Mouse (Mus musculus) C2C12 (cell line): ENCODE results near the gene Ch25h. TPM values are rescaled to one million over a fixed set of nuclear protein-coding genes. Genes with fewer than 3 reads are reported as not detected.

Source experiments
- H3K27me3 ChIP-seq: one replicate; pipeline ENCODE4 v1.6.1; 2011; ENCODE audit not compliant: control insufficient read depth, insufficient read depth, insufficient read length
- H3K36me3 ChIP-seq: one replicate; pipeline ENCODE4 v1.6.1; 2011; ENCODE audit not compliant: control insufficient read depth, insufficient read depth
- H3K4me3 ChIP-seq: one replicate; pipeline ENCODE4 v1.5.1; 2011; ENCODE audit warnings: mild to moderate bottlenecking, control low read depth; ENCODE audit not compliant: poor library complexity, insufficient read depth, severe bottlenecking
- H3K79me2 ChIP-seq: one replicate; pipeline ENCODE4 v1.6.1; 2011; ENCODE audit not compliant: control insufficient read depth, insufficient read depth
- H3K79me3 ChIP-seq: one replicate; pipeline ENCODE4 v1.6.1; 2011; ENCODE audit warnings: low read depth, control low read depth
- H3ac ChIP-seq: one replicate; pipeline ENCODE3; 2011; ENCODE audit warnings: low read depth; ENCODE audit not compliant: control insufficient read depth, insufficient read length
- CEBPB ChIP-seq: IDR thresholded peaks from one replicate; pipeline ENCODE4 v1.6.1; 2011; ENCODE audit warnings: low read depth, mild to moderate bottlenecking, control low read depth, moderate library complexity
- CTCF ChIP-seq: IDR thresholded peaks from one replicate; pipeline ENCODE4 v1.5.1; 2011; ENCODE audit not compliant: control insufficient read depth, insufficient read depth, insufficient read length
- FOSL1 ChIP-seq: IDR thresholded peaks from one replicate; pipeline ENCODE4 v1.8.0; 2011; ENCODE audit warnings: mild to moderate bottlenecking, low read length; ENCODE audit not compliant: poor library complexity, insufficient read depth, severe bottlenecking
- MAX ChIP-seq: IDR thresholded peaks from one replicate; pipeline ENCODE4 v1.6.1; 2011; ENCODE audit warnings: mild to moderate bottlenecking, control low read depth
- MYOD1 ChIP-seq: IDR thresholded peaks from one replicate; pipeline ENCODE4 v1.6.1; 2011; ENCODE audit warnings: low read depth; ENCODE audit not compliant: control insufficient read depth, insufficient read length
- MYOG ChIP-seq: IDR thresholded peaks from one replicate; pipeline ENCODE4 v1.6.1; 2011; ENCODE audit not compliant: control insufficient read depth, insufficient read length; ENCODE audit errors: extremely low read depth
- USF1 ChIP-seq: IDR thresholded peaks from one replicate; pipeline ENCODE4 v1.6.1; 2011; ENCODE audit warnings: low read depth, mild to moderate bottlenecking, control low read depth, moderate library complexity
- polyA plus RNA-seq: library from polyadenylated mRNA; unstranded; fragments of >200 nt; fragmentation: generic; extraction: Trizol; gene quantifications from one replicate; pipeline ENCODE4 v1.2.1, GENCODE M21; 2012; ENCODE audit warnings: missing spikeins

Gene Ch25h
- polyA plus RNA-seq, 1 experiment: 0.30 TPM

GRCm38 (mm10) chr19:34483547-34483946, 8.6 kb upstream of the Ch25h start:
- TF ChIP-seq USF1 (no peak), MYOD1 (no peak), CEBPB (no peak), MYOG (no peak), CTCF (peak; percentile 24)
- Histone ChIP-seq H3K79me3 (no peaks in the 10 kb centered on the region), H3K27me3 (no peaks in the 10 kb centered on the region), H3K36me3 (no peaks in the 10 kb centered on the region), H3K4me3 (no peak overlapping the region), H3K79me2 (no peaks in the 10 kb centered on the region), H3ac (no peak overlapping the region)

GRCm38 (mm10) chr19:34474228-34474990, 555 bp downstream of the Ch25h start:
- TF ChIP-seq MYOD1: no peak
- no peak for TF ChIP-seq USF1
- TF ChIP-seq FOSL1: no peak
- TF ChIP-seq MYOG: no peak
- TF ChIP-seq CEBPB: no peak
- no peak for TF ChIP-seq MAX
- no peak for TF ChIP-seq CTCF
- H3K36me3 ChIP-seq: no peaks in the 10 kb centered on the region
- peak overlapping the region; percentile 40 for H3ac ChIP-seq
- H3K27me3 ChIP-seq: no peaks in the 10 kb centered on the region
- no peaks in the 10 kb centered on the region for H3K79me3 ChIP-seq
- peak overlapping the region; percentile 15 for H3K4me3 ChIP-seq
- H3K79me2 ChIP-seq: no peaks in the 10 kb centered on the region

- no peaks in the 10 kb centered on the region for H3K79me3 ChIP-seq
- H3K36me3 ChIP-seq: no peaks in the 10 kb centered on the region
- TF ChIP-seq MYOG (no peak), MYOD1 (no peak), CEBPB (no peak), CTCF (no peak), FOSL1 (no peak), USF1 (no peak)
- no peak overlapping the region for H3K4me3 ChIP-seq
- no peaks in the 10 kb centered on the region for H3K79me2 ChIP-seq
- H3K27me3 ChIP-seq: no peaks in the 10 kb centered on the region
- no peak overlapping the region for H3ac ChIP-seq
These were observed 3.3 kb downstream of the Ch25h start for GRCm38 (mm10) chr19:34471703-34472102.

- TF ChIP-seq CEBPB (no peak), CTCF (no peak), MAX (no peak), MYOD1 (no peak), FOSL1 (no peak), MYOG (no peak), USF1 (no peak)
- no peaks in the 10 kb centered on the region for H3K79me2 ChIP-seq
- no peak overlapping the region for H3ac ChIP-seq
- H3K4me3 ChIP-seq: no peak overlapping the region
- H3K27me3 ChIP-seq: no peaks in the 10 kb centered on the region
- H3K36me3 ChIP-seq: no peaks in the 10 kb centered on the region
- no peaks in the 10 kb centered on the region for H3K79me3 ChIP-seq
These were observed 6.2 kb downstream of the Ch25h start for GRCm38 (mm10) chr19:34468794-34469193.

- no peaks in the 10 kb centered on the region for H3K36me3 ChIP-seq
- no peaks in the 10 kb centered on the region for H3K79me3 ChIP-seq
- no peaks in the 10 kb centered on the region for H3K79me2 ChIP-seq
- H3K27me3 ChIP-seq: no peaks in the 10 kb centered on the region
- no peak overlapping the region for H3K4me3 ChIP-seq
- no peak overlapping the region for H3ac ChIP-seq
- no peak for TF ChIP-seq CTCF
- no peak for TF ChIP-seq MYOD1
- no peak for TF ChIP-seq MYOG
- no peak for TF ChIP-seq FOSL1
- TF ChIP-seq MAX: no peak
- TF ChIP-seq USF1: no peak
- no peak for TF ChIP-seq CEBPB
These were observed 6.7 kb downstream of the Ch25h start for GRCm38 (mm10) chr19:34468216-34468615.

GRCm38 (mm10) chr19:34464453-34464852, 10.5 kb downstream of the Ch25h start:
- H3K79me2 ChIP-seq: no peaks in the 10 kb centered on the region
- H3K4me3 ChIP-seq: no peak overlapping the region
- H3K27me3 ChIP-seq: no peaks in the 10 kb centered on the region
- no peak overlapping the region for H3ac ChIP-seq
- H3K36me3 ChIP-seq: no peaks in the 10 kb centered on the region
- no peaks in the 10 kb centered on the region for H3K79me3 ChIP-seq
- TF ChIP-seq CTCF: no peak
- no peak for TF ChIP-seq FOSL1
- no peak for TF ChIP-seq CEBPB
- no peak for TF ChIP-seq MYOD1
- TF ChIP-seq MYOG: no peak
